ENCODE assay signal across 8 mouse cellular contexts in genomic region chr1:66862712-66863511, GRCm38 (mm10). TPM values are rescaled to one million over a fixed set of nuclear protein-coding genes. Genes with fewer than 3 reads are reported as not detected.
DNase-seq lines count a peak whose midpoint lies in the region; ATAC-seq and TF ChIP-seq lines count a peak whose summit lies in the region.

TSS of gene Acadl (minus strand) at chr1:66863277.

- peak; percentile 90 for ATAC-seq in Patski
- ATAC-seq in hindbrain, embryonic 13.5 days (ENCODE audit: low FRiP score), result peak; percentile 88

- H3K4me3 ChIP-seq in hindbrain, embryonic 13.5 days, result peak within 1 kb of the TSS; percentile 82

- no peaks in the 10 kb centered on the region for H3K36me3 ChIP-seq in hindbrain, embryonic 13.5 days

- no peaks in the 10 kb centered on the region for H3K27me3 ChIP-seq in Patski
- 0 out of 2 replicates have a peak, but pooled peaks cover 2% of the 10 kb centered on the region for H3K27me3 ChIP-seq in hindbrain, embryonic 13.5 days

- in situ Hi-C loops in Patski (cut with MboI; ENCODE audit: low pct_unique_long_range_greater_than_20kb), result loop anchor here (25.0 kb wide), 1 partner anchor 1576 kb away; the partner anchor contains the start of gene Pth2r

- DNase-seq in Patski (ENCODE audit: low read depth, low spot score), result no peak
- peak; percentile 63 to 74 for DNase-seq in cerebellum, postnatal 25 days
- peak; percentile 28 to 52 for DNase-seq in frontal cortex, postnatal 25 days (ENCODE audit: low spot score in 2 of 2)
- peak; percentile 37 to 60 for DNase-seq in layer of hippocampus, postnatal 25 days (ENCODE audit: extremely low spot score in 1 of 2, low spot score in 1 of 2)
- DNase-seq in lung, postnatal 25 days (ENCODE audit: low spot score), result peak; percentile 92
- DNase-seq in retina, embryonic 14.5 days (ENCODE audit: low spot score), result peak; percentile 62
- peak; percentile 76 for DNase-seq in thymus, postnatal 4 days

- WGBS in hindbrain, embryonic 13.5 days, result under 1% methylated on average over 64 of the region's 85 CpGs

- peaks cover 6% of the 10 kb centered on the region for H3K4me1 ChIP-seq in hindbrain, embryonic 13.5 days (replicated peaks)

- peak within 1 kb of the TSS; percentile 71 for H3K27ac ChIP-seq in hindbrain, embryonic 13.5 days

- peaks cover 3% of the 10 kb centered on the region; the same call in 1 of the 2 replicates for H3K9me3 ChIP-seq in hindbrain, embryonic 13.5 days

- POLR2A ChIA-PET in Patski (lab: Charles Lee), result interaction anchor here (0.7 to 1.4 kb wide), 5 partner anchors 9 to 46 kb away, joined by 3 to 6 read pairs (median 3); no protein-coding TSS in a partner anchor

- CTCF ChIA-PET in Patski (lab: Charles Lee), result interaction anchor here (1.0 to 1.4 kb wide), 4 partner anchors 20 to 78 kb away, joined by 3 to 4 read pairs (median 4); no protein-coding TSS in a partner anchor

- TF ChIP-seq CTCF in Patski (IDR thresholded peaks at IDR 0.05), result no peak

- peak within 1 kb of the TSS; percentile 80 for H3K9ac ChIP-seq in hindbrain, embryonic 13.5 days

- H3K4me2 ChIP-seq in hindbrain, embryonic 13.5 days, result peak within 1 kb of the TSS; percentile 79

RNA-seq across cellular contexts. Expression of gene Acadl, which starts in this region (rescaled TPM):
- polyA plus RNA-seq in Patski (2021), result 220 TPM
- polyA plus RNA-seq in hindbrain, embryonic 13.5 days (2015; fragmentation: Nextera tagmentation; extraction: Ambion mirVana), result 55.9 and 65.3 TPM in 2 replicates
- total RNA-seq in layer of hippocampus, postnatal 25 days (2021), result 10 to 100 TPM; 32.1 to 32.4 TPM
